Mouse (Mus musculus) small intestine, adult 2 months (tissue): ENCODE results near the gene Tmf1. TPM values are rescaled to one million over a fixed set of nuclear protein-coding genes. Genes with fewer than 3 reads are reported as not detected.
A peak's percentile ranks its signal among the peaks of the same experiment; 100 is the strongest.

ENCODE experiments used
- H3K27ac ChIP-seq: fragments of 200-500 bp; 2 replicates; pipeline ENCODE4 v1.5.1; 2012; ENCODE audit warnings: low read depth, low read length, control low read depth, inconsistent platforms; ENCODE audit not compliant: insufficient read depth
- H3K27me3 ChIP-seq: fragments of 200-500 bp; 2 replicates; pipeline ENCODE4 v1.6.1; 2012; ENCODE audit warnings: mild to moderate bottlenecking, moderate library complexity, low read length, inconsistent platforms; ENCODE audit not compliant: control insufficient read depth, insufficient read depth
- H3K36me3 ChIP-seq: fragments of 200-500 bp; 2 replicates; pipeline ENCODE4 v1.6.1; 2012; ENCODE audit warnings: mild to moderate bottlenecking, low read length, control low read depth, inconsistent platforms; ENCODE audit not compliant: control insufficient read depth, insufficient read depth
- H3K4me1 ChIP-seq: fragments of 200-500 bp; 2 replicates; pipeline ENCODE4 v1.6.1; 2012; ENCODE audit warnings: low read length, inconsistent platforms, mixed read lengths; ENCODE audit not compliant: control insufficient read depth, insufficient read depth, insufficient read length
- H3K4me3 ChIP-seq: fragments of 200-500 bp; 2 replicates; pipeline ENCODE4 v1.5.1; 2012; ENCODE audit warnings: low read depth, mild to moderate bottlenecking, control low read depth, inconsistent platforms, low read length, moderate library complexity
- CTCF ChIP-seq: fragments of 200-500 bp; IDR thresholded peaks from 2 replicates; pipeline ENCODE4 v1.5.1; 2012; ENCODE audit warnings: low read depth, mild to moderate bottlenecking, control low read depth, inconsistent platforms, low read length, moderate library complexity, mixed read lengths; ENCODE audit not compliant: insufficient replicate concordance, insufficient read length; ENCODE audit errors: extremely low read depth
- POLR2A ChIP-seq: fragments of 200-500 bp; IDR thresholded peaks from 2 replicates; pipeline ENCODE4 v1.6.1; 2012; ENCODE audit warnings: low read depth, mild to moderate bottlenecking, control low read depth, inconsistent platforms, low read length, moderate library complexity
- WGBS: fragments of 180-500 bp; shearing (Covaris S2); methylation state at CpG from one replicate; pipeline ENCODE4 v1.1.7; 2018; 5-methylcytosine and 5-hydroxymethylcytosine counted together
- polyA plus RNA-seq: library from polyadenylated mRNA; depleted of rRNA; stranded (reverse); fragments of >200 nt; gene quantifications from 2 replicates; pipeline ENCODE4 v1.2.3, GENCODE M21; 2012; rRNA removed

Gene Tmf1
- polyA plus RNA-seq, 1 experiment: 2.3 TPM

- Histone ChIP-seq H3K27me3 (no peaks in the 10 kb centered on the region), H3K36me3 (peaks cover 22% of the 10 kb centered on the region), H3K4me3 (no peak overlapping the region), H3K27ac (no peak overlapping the region), H3K4me1 (no peaks in the 10 kb centered on the region)
- no peak for TF ChIP-seq CTCF
- TF ChIP-seq POLR2A: no peak
- 93% methylated on average over 8 of the region's 8 CpGs for WGBS
These were observed 66.7 kb downstream of the Tmf1 start for GRCm38 (mm10) chr6:97112177-97112576.

DNA sequence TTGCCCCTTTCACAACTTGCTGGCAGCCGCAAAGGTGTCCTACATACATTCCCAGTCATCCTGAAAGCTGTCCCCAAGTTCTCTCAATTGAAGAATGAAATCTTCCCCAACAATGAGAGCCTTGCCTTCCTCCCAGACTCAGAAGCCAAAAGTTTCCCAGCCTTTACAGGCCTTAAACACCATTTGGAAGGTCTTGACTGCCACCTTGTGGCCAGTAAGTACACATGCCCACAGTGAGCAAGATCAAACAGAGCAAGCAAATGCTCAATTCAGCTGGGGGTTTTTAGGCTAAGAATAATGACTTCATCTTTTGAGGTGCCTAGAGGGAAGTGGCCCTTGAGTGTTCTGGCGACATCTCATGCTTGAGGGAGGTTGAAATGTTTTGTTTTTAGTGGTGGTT, 72.1 kb downstream of the Tmf1 start:
- 36% methylated on average over 2 of the region's 2 CpGs for WGBS
- TF ChIP-seq CTCF: peak; percentile 44; the same call in 1 of the 2 replicates
- TF ChIP-seq POLR2A: no peak
- no peak overlapping the region for H3K27ac ChIP-seq

GRCm38 (mm10) chr6:97106106-97106505, 72.8 kb downstream of the Tmf1 start:
- no peak overlapping the region for H3K4me3 ChIP-seq
- no peak overlapping the region for H3K27ac ChIP-seq
- no peaks in the 10 kb centered on the region for H3K4me1 ChIP-seq
- TF ChIP-seq CTCF (no peak), POLR2A (no peak)
- H3K27me3 ChIP-seq: no peaks in the 10 kb centered on the region
- WGBS: 83% methylated on average over 8 of the region's 8 CpGs
- no peaks in the 10 kb centered on the region for H3K36me3 ChIP-seq

More for the DNA sequence above, 72.1 kb downstream of the Tmf1 start:
- no peaks in the 10 kb centered on the region for H3K4me1 ChIP-seq
- H3K36me3 ChIP-seq: peaks cover 1% of the 10 kb centered on the region
- H3K4me3 ChIP-seq: no peak overlapping the region
- H3K27me3 ChIP-seq: no peaks in the 10 kb centered on the region

DNA sequence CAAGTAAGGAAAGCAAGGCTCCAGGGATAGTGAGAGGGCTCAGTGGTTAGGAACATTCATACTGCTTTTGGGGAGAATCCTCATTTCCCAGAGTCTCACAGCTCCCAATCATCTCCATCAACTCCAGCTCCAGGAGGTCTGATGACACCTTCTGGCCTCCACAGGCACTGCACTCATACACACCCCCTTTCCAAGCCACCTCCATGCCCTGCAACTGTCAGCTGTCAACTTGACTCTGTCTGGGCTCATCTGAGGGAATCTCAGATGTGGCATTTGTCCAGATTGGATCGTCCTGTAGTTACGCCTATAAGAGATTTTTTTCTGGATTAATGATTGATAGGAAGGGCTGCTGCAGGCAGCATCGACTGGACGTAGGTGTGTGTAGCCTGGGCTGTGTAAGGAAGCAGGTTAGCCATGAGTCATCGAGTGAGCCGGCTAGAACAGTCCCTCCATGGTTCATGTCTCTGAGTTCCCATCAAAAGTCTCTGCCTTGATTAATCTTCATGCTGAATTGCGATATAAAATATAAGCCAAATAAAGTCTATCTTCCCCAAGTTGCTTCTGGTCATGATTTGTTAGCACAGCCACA, 74.6 kb downstream of the Tmf1 start:
- Histone ChIP-seq H3K4me1 (no peaks in the 10 kb centered on the region), H3K27me3 (no peaks in the 10 kb centered on the region), H3K4me3 (no peak overlapping the region), H3K36me3 (no peaks in the 10 kb centered on the region), H3K27ac (no peak overlapping the region)
- 35% methylated on average over 7 of the region's 7 CpGs for WGBS
- TF ChIP-seq POLR2A (no peak), CTCF (peak; percentile 48; the same call in 1 of the 2 replicates)

Other genes starting within 250 kb of the Tmf1 start
- gene Fam19a4, start 118.7 kb downstream of the Tmf1 start, polyA plus RNA-seq: not detected in 2 replicates
- gene Eogt, start 29.9 kb downstream of the Tmf1 start, polyA plus RNA-seq: 2.3 and 4.8 TPM in 2 replicates
- gene Uba3, start 26.5 kb upstream of the Tmf1 start, polyA plus RNA-seq: 2.4 and 4.1 TPM in 2 replicates
- 14.3 and 22.8 TPM in 2 replicates for gene Arl6ip5, start 31.6 kb upstream of the Tmf1 start, polyA plus RNA-seq
- not detected in 2 replicates for gene Lmod3, start 73.6 kb upstream of the Tmf1 start, polyA plus RNA-seq